10 mouse cellular contexts compared by ENCODE assay signal in genomic region chr11:54056132-54056531, GRCm38 (mm10). TPM values are rescaled to one million over a fixed set of nuclear protein-coding genes. Genes with fewer than 3 reads are reported as not detected.
A peak's percentile ranks its signal among the peaks of the same experiment; 100 is the strongest.
DNase-seq lines count a peak whose midpoint lies in the region; ATAC-seq and TF ChIP-seq lines count a peak whose summit lies in the region.
"Had no signal": no experiment of that assay in that cellular context is flagged by ENCODE, and none has a peak within 500 bp of the region (broad histone marks: within the 10 kb centered on the region; RNA-seq: fewer than 3 reads in every experiment).

No protein-coding gene starts in this region.

- H3K27ac ChIP-seq in forebrain, postnatal 0 days (ENCODE audit: low read depth, low read length) = no peak overlapping the region
- H3K27ac ChIP-seq in forebrain, embryonic 16.5 days (ENCODE audit: low read length) = no peak overlapping the region
- H3K27ac ChIP-seq in lung, embryonic 14.5 days (ENCODE audit: low read depth) = no peak overlapping the region

- H3K27me3 ChIP-seq in forebrain, postnatal 0 days (ENCODE audit: insufficient read depth, low read length) = no peaks in the 10 kb centered on the region
- H3K27me3 ChIP-seq in forebrain, embryonic 16.5 days (replicated peaks; ENCODE audit: control insufficient read depth, insufficient read depth, low read length) = no peaks in the 10 kb centered on the region
- no peaks in the 10 kb centered on the region for H3K27me3 ChIP-seq in lung, embryonic 14.5 days (ENCODE audit: insufficient read depth, low read length)

- no peak overlapping the region for H3K9ac ChIP-seq in forebrain, postnatal 0 days
- no peak overlapping the region for H3K9ac ChIP-seq in forebrain, embryonic 16.5 days (replicated peaks; ENCODE audit: low read depth, low read length)
- H3K9ac ChIP-seq in lung, embryonic 14.5 days = no peak overlapping the region

- H3K4me1 ChIP-seq in forebrain, postnatal 0 days (ENCODE audit: insufficient read depth) = peaks cover 17% of the 10 kb centered on the region
- peaks cover 30% of the 10 kb centered on the region for H3K4me1 ChIP-seq in forebrain, embryonic 16.5 days (replicated peaks; ENCODE audit: control insufficient read depth, insufficient read depth, low read length)
- peaks cover 3% of the 10 kb centered on the region; the same call in 1 of the 2 replicates for H3K4me1 ChIP-seq in lung, embryonic 14.5 days (ENCODE audit: insufficient read depth)

- DNase-seq in forebrain, postnatal 0 days = peak; percentile 45
- no peak for DNase-seq in lung, embryonic 14.5 days
- no peak for DNase-seq in lung, adult 18-20 months
- peak; percentile 74 for DNase-seq in embryo, embryonic 9.5 days (ENCODE audit: extremely low spot score)
- peak; percentile 61 for DNase-seq in mesoderm, embryonic 11.5 days (ENCODE audit: low read depth, low spot score)
- no peak for DNase-seq in heart, adult 9 months (ENCODE audit: low spot score in 2 of 2)
- no peak for DNase-seq in right cerebral cortex, adult 18-20 months
- DNase-seq: right cerebral cortex, postnatal 4 days had no signal

- WGBS in forebrain, postnatal 0 days = 31% methylated on average over 8 of the region's 8 CpGs
- WGBS in forebrain, embryonic 16.5 days = 35% methylated on average over 8 of the region's 8 CpGs
- 44% methylated on average over 8 of the region's 8 CpGs for WGBS in lung, embryonic 14.5 days

- no peaks in the 10 kb centered on the region for H3K9me3 ChIP-seq in forebrain, postnatal 0 days (ENCODE audit: low read length)
- no peaks in the 10 kb centered on the region for H3K9me3 ChIP-seq in forebrain, embryonic 16.5 days (ENCODE audit: control insufficient read depth, low read length)
- no peaks in the 10 kb centered on the region for H3K9me3 ChIP-seq in lung, embryonic 14.5 days (ENCODE audit: low read depth, low read length)

- ATAC-seq in forebrain, postnatal 0 days = 0 out of 2 replicates have a peak, but pooled peaks have one; percentile 2
- ATAC-seq in forebrain, embryonic 16.5 days = no peak
- ATAC-seq in lung, embryonic 14.5 days (ENCODE audit: insufficient read depth) = no peak
- ATAC-seq: midbrain, embryonic 16.5 days had no signal

- no peak overlapping the region for H3K4me2 ChIP-seq in forebrain, postnatal 0 days (ENCODE audit: low read depth)
- H3K4me2 ChIP-seq in forebrain, embryonic 16.5 days (ENCODE audit: low read length) = no peak overlapping the region
- no peak overlapping the region for H3K4me2 ChIP-seq in lung, embryonic 14.5 days

- H3K4me3 ChIP-seq in forebrain, postnatal 0 days (ENCODE audit: low read depth, low read length) = no peak overlapping the region
- H3K4me3 ChIP-seq in forebrain, embryonic 16.5 days (replicated peaks; ENCODE audit: low read length) = no peak overlapping the region
- H3K4me3 ChIP-seq in lung, embryonic 14.5 days (ENCODE audit: low read depth, low read length) = no peak overlapping the region

- H3K36me3 ChIP-seq in forebrain, postnatal 0 days (ENCODE audit: insufficient read depth) = no peaks in the 10 kb centered on the region
- no peaks in the 10 kb centered on the region for H3K36me3 ChIP-seq in forebrain, embryonic 16.5 days (ENCODE audit: control insufficient read depth, insufficient read depth)
- no peaks in the 10 kb centered on the region for H3K36me3 ChIP-seq in lung, embryonic 14.5 days (ENCODE audit: insufficient read depth)

- peak; percentile 32; the same call in 1 of the 2 replicates for TF ChIP-seq CTCF in forebrain, postnatal 0 days (IDR thresholded peaks at IDR 0.05; ENCODE audit: low read depth)
- 0 out of 2 replicates have a peak, but pooled peaks have one; percentile 14 for TF ChIP-seq CTCF in lung, embryonic 14.5 days (IDR thresholded peaks at IDR 0.05; ENCODE audit: low read depth)

RNA-seq across cellular contexts. Expression of gene Pdlim4, which starts 12.7 kb away (rescaled TPM):
- 27.6 and 30.9 TPM in 2 replicates for total RNA-seq in forebrain, postnatal 0 days (2014; rRNA removed)
- polyA plus RNA-seq in forebrain, postnatal 0 days (2015; fragmentation: Nextera tagmentation; extraction: Ambion mirVana) = 47.9 and 50.7 TPM in 2 replicates
- 45.3 and 49.5 TPM in 2 replicates for polyA plus RNA-seq in forebrain, embryonic 16.5 days (2015; fragmentation: Nextera tagmentation; extraction: Ambion mirVana)
- 12.1 and 12.6 TPM in 2 replicates for polyA plus RNA-seq in lung, embryonic 14.5 days (2014; fragmentation: Nextera tagmentation; extraction: Ambion mirVana)

RNA-seq across cellular contexts. Expression of gene Slc22a4, which starts 28.2 kb away (rescaled TPM):
- 3.7 and 4.7 TPM in 2 replicates for total RNA-seq in forebrain, postnatal 0 days (2014; rRNA removed)
- 3.3 and 4.0 TPM in 2 replicates for polyA plus RNA-seq in forebrain, postnatal 0 days (2015; fragmentation: Nextera tagmentation; extraction: Ambion mirVana)
- polyA plus RNA-seq in forebrain, embryonic 16.5 days (2015; fragmentation: Nextera tagmentation; extraction: Ambion mirVana) = 0.87 and 2.2 TPM in 2 replicates
- 0.38 and 0.45 TPM in 2 replicates for polyA plus RNA-seq in lung, embryonic 14.5 days (2014; fragmentation: Nextera tagmentation; extraction: Ambion mirVana)

RNA-seq across cellular contexts. Expression of gene P4ha2, which starts 43.8 kb away (rescaled TPM):
- total RNA-seq in forebrain, postnatal 0 days (2014; rRNA removed) = 6.8 and 9.8 TPM in 2 replicates
- polyA plus RNA-seq in forebrain, postnatal 0 days (2015; fragmentation: Nextera tagmentation; extraction: Ambion mirVana) = 6.0 and 6.1 TPM in 2 replicates
- polyA plus RNA-seq in forebrain, embryonic 16.5 days (2015; fragmentation: Nextera tagmentation; extraction: Ambion mirVana) = 6.8 and 8.6 TPM in 2 replicates
- 26.0 and 28.4 TPM in 2 replicates for polyA plus RNA-seq in lung, embryonic 14.5 days (2014; fragmentation: Nextera tagmentation; extraction: Ambion mirVana)

Comparison
In these comparisons a context has a peak if more than half of its experiments do, and no peak if none do; other contexts are left out.
1. DNase-seq: peak in forebrain, postnatal 0 days (single experiment), embryo, embryonic 9.5 days (single experiment) and mesoderm, embryonic 11.5 days (single experiment); none in lung, embryonic 14.5 days (single experiment), lung, adult 18-20 months (0 of 2), heart, adult 9 months (0 of 2) and right cerebral cortex, adult 18-20 months (single experiment).